In genomic region chr4:105352342-105352741, GRCm38 (mm10) we compare ENCODE assay signal across 7 mouse cellular contexts.
A peak's percentile ranks its signal among the peaks of the same experiment; 100 is the strongest.
DNase-seq lines count a peak whose midpoint lies in the region; ATAC-seq lines count a peak whose summit lies in the region.

No protein-coding gene starts in this region.

- 65% methylated on average over 7 of the region's 7 CpGs for WGBS in midbrain, embryonic 13.5 days
- 65% methylated on average over 7 of the region's 7 CpGs for WGBS in midbrain, embryonic 10.5 days
- 15% methylated on average over 7 of the region's 7 CpGs for WGBS in limb, embryonic 13.5 days

- H3K4me2 ChIP-seq in midbrain, embryonic 13.5 days (replicated peaks): no peak overlapping the region
- H3K4me2 ChIP-seq in limb, embryonic 13.5 days (replicated peaks): no peak overlapping the region

- H3K9me3 ChIP-seq in midbrain, embryonic 13.5 days: 0 out of 2 replicates have a peak, but pooled peaks cover 3% of the 10 kb centered on the region
- no peaks in the 10 kb centered on the region for H3K9me3 ChIP-seq in midbrain, embryonic 10.5 days (replicated peaks)
- H3K9me3 ChIP-seq in limb, embryonic 13.5 days: no peaks in the 10 kb centered on the region

- H3K27me3 ChIP-seq in midbrain, embryonic 13.5 days: no peaks in the 10 kb centered on the region
- H3K27me3 ChIP-seq in midbrain, embryonic 10.5 days (ENCODE audit: low read depth, poor library complexity, severe bottlenecking): no peaks in the 10 kb centered on the region
- H3K27me3 ChIP-seq in limb, embryonic 13.5 days: no peaks in the 10 kb centered on the region

- H3K27ac ChIP-seq in midbrain, embryonic 13.5 days: no peak overlapping the region
- no peak overlapping the region for H3K27ac ChIP-seq in midbrain, embryonic 10.5 days (replicated peaks)
- no peak overlapping the region for H3K27ac ChIP-seq in limb, embryonic 13.5 days

- no peak overlapping the region for H3K4me3 ChIP-seq in midbrain, embryonic 13.5 days (replicated peaks)
- no peak overlapping the region for H3K4me3 ChIP-seq in midbrain, embryonic 10.5 days
- H3K4me3 ChIP-seq in limb, embryonic 13.5 days: no peak overlapping the region

- no peak for DNase-seq in midbrain, embryonic 10.5 days (ENCODE audit: low spot score)
- DNase-seq in embryo, embryonic 10.5 days (ENCODE audit: low spot score): peak; percentile 72
- peak; percentile 61 for DNase-seq in gastrocnemius, postnatal 10 days
- DNase-seq in thymus, postnatal 4 days: no peak
- no peak for DNase-seq in frontal cortex, postnatal 36 days (ENCODE audit: low spot score in 2 of 2)

- no peak overlapping the region for H3K9ac ChIP-seq in midbrain, embryonic 13.5 days (replicated peaks)
- no peak overlapping the region for H3K9ac ChIP-seq in limb, embryonic 13.5 days

- H3K4me1 ChIP-seq in midbrain, embryonic 13.5 days (replicated peaks): peaks cover 6% of the 10 kb centered on the region
- H3K4me1 ChIP-seq in midbrain, embryonic 10.5 days: peaks cover 16% of the 10 kb centered on the region
- H3K4me1 ChIP-seq in limb, embryonic 13.5 days: peaks cover 45% of the 10 kb centered on the region

- H3K36me3 ChIP-seq in midbrain, embryonic 13.5 days: no peaks in the 10 kb centered on the region
- no peaks in the 10 kb centered on the region for H3K36me3 ChIP-seq in midbrain, embryonic 10.5 days
- no peaks in the 10 kb centered on the region for H3K36me3 ChIP-seq in limb, embryonic 13.5 days

- ATAC-seq in midbrain, embryonic 13.5 days: 0 out of 2 replicates have a peak, but pooled peaks have one; percentile 48
- peak; percentile 87 for ATAC-seq in limb, embryonic 13.5 days (ENCODE audit: low FRiP score, low read depth)

Comparison
In these comparisons a context has a peak if more than half of its experiments do, and no peak if none do; other contexts are left out.
1. DNase-seq: peak in embryo, embryonic 10.5 days (single experiment) and gastrocnemius, postnatal 10 days (single experiment); none in midbrain, embryonic 10.5 days (single experiment), thymus, postnatal 4 days (single experiment) and frontal cortex, postnatal 36 days (0 of 2).